9 mouse cellular contexts compared by ENCODE assay signal in the genomic region with DNA sequence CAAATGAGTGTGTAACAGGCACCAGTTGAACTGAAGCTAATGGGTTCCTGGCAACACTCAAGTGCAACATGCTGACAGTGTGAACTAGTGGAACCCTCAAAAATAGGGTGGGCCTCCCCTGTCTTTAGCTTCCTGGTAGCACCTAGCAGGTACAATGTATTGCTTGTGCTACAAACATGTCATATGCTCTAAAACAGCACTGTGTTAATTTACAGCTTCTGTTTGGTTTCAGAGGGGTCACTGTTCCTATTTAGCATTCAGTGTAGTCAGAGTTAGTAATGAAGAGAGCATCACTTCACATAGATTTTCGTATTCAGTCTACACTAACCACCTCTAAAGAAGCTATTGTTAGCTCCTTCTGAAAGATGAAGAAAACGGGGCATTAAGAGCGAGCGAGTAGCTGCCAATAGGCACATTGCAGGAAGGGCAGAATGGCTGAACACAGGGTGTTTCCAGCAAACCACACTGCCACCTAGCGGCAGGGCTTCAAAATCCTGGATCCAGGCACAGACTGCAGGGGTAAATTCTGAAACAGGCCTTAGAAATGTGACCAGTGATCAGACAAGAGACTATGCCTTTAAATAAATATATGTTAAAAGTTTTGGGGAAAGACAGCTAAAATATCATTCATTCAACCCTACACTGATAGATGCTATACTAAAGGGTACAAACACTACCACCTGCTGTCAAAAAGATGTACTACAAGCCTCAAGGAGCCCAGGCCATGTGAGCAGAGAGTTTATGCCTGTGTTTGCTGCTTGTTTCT. TPM values are rescaled to one million over a fixed set of nuclear protein-coding genes. Genes with fewer than 3 reads are reported as not detected.
A peak's percentile ranks its signal among the peaks of the same experiment; 100 is the strongest.
DNase-seq lines count a peak whose midpoint lies in the region; ATAC-seq and TF ChIP-seq lines count a peak whose summit lies in the region.
"Had no signal": no experiment of that assay in that cellular context is flagged by ENCODE, and none has a peak within 500 bp of the region (broad histone marks: within the 10 kb centered on the region; RNA-seq: fewer than 3 reads in every experiment).

No protein-coding gene starts in this region.

- no peaks in the 10 kb centered on the region; the same call in 1 of the 2 replicates for H3K27me3 ChIP-seq in E14TG2a.4 (ENCODE audit: insufficient read depth, low read length)
- no peaks in the 10 kb centered on the region for H3K27me3 ChIP-seq in forebrain, embryonic 13.5 days
- no peaks in the 10 kb centered on the region for H3K27me3 ChIP-seq in neural tube, embryonic 15.5 days (replicated peaks)

- H3K9ac ChIP-seq in forebrain, embryonic 13.5 days: no peak overlapping the region
- 0 out of 2 replicates have a peak overlapping the region, but pooled peaks have one; percentile 17 for H3K9ac ChIP-seq in neural tube, embryonic 15.5 days (replicated peaks)

- no peaks in the 10 kb centered on the region for H3K4me1 ChIP-seq in E14TG2a.4 (replicated peaks; ENCODE audit: low read depth, low read length)
- no peaks in the 10 kb centered on the region for H3K4me1 ChIP-seq in forebrain, embryonic 13.5 days
- H3K4me1 ChIP-seq in neural tube, embryonic 15.5 days: no peaks in the 10 kb centered on the region; the same call in 1 of the 2 replicates

- ATAC-seq in forebrain, embryonic 13.5 days: peak; percentile 91
- peak; percentile 61; the same call in 1 of the 2 replicates for ATAC-seq in neural tube, embryonic 15.5 days (ENCODE audit: low FRiP score)

- H3K4me2 ChIP-seq in forebrain, embryonic 13.5 days: peak overlapping the region; percentile 27
- peak overlapping the region; percentile 38; the same call in 1 of the 2 replicates for H3K4me2 ChIP-seq in neural tube, embryonic 15.5 days

- 4% methylated on average over 5 of the region's 5 CpGs for WGBS in forebrain, embryonic 13.5 days
- 5% methylated on average over 5 of the region's 5 CpGs for WGBS in neural tube, embryonic 15.5 days

- no peak overlapping the region for H3K27ac ChIP-seq in forebrain, embryonic 13.5 days
- H3K27ac ChIP-seq in neural tube, embryonic 15.5 days (replicated peaks): no peak overlapping the region
- H3K27ac ChIP-seq: macrophage had no signal

- TF ChIP-seq CTCF in E14TG2a.4 (conservative IDR thresholded peaks at IDR 0.05; ENCODE audit: low read length): peak; percentile 88

- H3K4me3 ChIP-seq in E14TG2a.4 (replicated peaks; ENCODE audit: low read length): no peak overlapping the region
- H3K4me3 ChIP-seq in forebrain, embryonic 13.5 days: no peak overlapping the region
- no peak overlapping the region for H3K4me3 ChIP-seq in neural tube, embryonic 15.5 days (replicated peaks)

- intact Hi-C loops in heart, postnatal 25 days (cut with DNase I): loop anchor here (1.0 to 10.0 kb wide), 4 partner anchors 77 to 984 kb away; partner anchors contain the start of gene Sell

- peak; percentile 60 for DNase-seq in c-Kit-positive CD71-positive TER-119-positive erythroid progenitor cells, embryonic 14.5 days (ENCODE audit: low spot score)
- DNase-seq in heart, postnatal 25 days (ENCODE audit: low spot score): peak; percentile 27
- peak; percentile 77 for DNase-seq in layer of hippocampus, adult 11-12 months (ENCODE audit: low spot score)
- peak; percentile 62 to 69 for DNase-seq in lung, adult 18-20 months
- peak; percentile 89 for DNase-seq in testis, postnatal 10 days (ENCODE audit: low spot score)

- no peaks in the 10 kb centered on the region for H3K36me3 ChIP-seq in E14TG2a.4 (ENCODE audit: insufficient read depth, low read length)
- H3K36me3 ChIP-seq in forebrain, embryonic 13.5 days (ENCODE audit: poor library complexity, severe bottlenecking): no peaks in the 10 kb centered on the region
- no peaks in the 10 kb centered on the region for H3K36me3 ChIP-seq in neural tube, embryonic 15.5 days

- H3K9me3 ChIP-seq in E14TG2a.4 (ENCODE audit: low read length): no peaks in the 10 kb centered on the region
- no peaks in the 10 kb centered on the region for H3K9me3 ChIP-seq in forebrain, embryonic 13.5 days (replicated peaks)
- no peaks in the 10 kb centered on the region for H3K9me3 ChIP-seq in neural tube, embryonic 15.5 days (replicated peaks)

RNA-seq across cellular contexts. Expression of gene F5, which starts 13.1 kb away (rescaled TPM):
- 0.08 and 0.20 TPM in 2 replicates for polyA plus RNA-seq in forebrain, embryonic 13.5 days (2015; fragmentation: Nextera tagmentation; extraction: Ambion mirVana)
- total RNA-seq in heart, postnatal 25 days (2021): 1 to 10 TPM; 1.6 to 1.9 TPM
- polyA plus RNA-seq in neural tube, embryonic 15.5 days (2015; fragmentation: Nextera tagmentation; extraction: Ambion mirVana): 0.10 and 0.26 TPM in 2 replicates

RNA-seq across cellular contexts. Expression of gene Selp, which starts 23.5 kb away (rescaled TPM):
- not detected in 2 replicates for polyA plus RNA-seq in forebrain, embryonic 13.5 days (2015; fragmentation: Nextera tagmentation; extraction: Ambion mirVana)
- 1 to 10 TPM; 1.3 to 1.4 TPM for total RNA-seq in heart, postnatal 25 days (2021)
- polyA plus RNA-seq in neural tube, embryonic 15.5 days (2015; fragmentation: Nextera tagmentation; extraction: Ambion mirVana): 0.22 TPM in 1 of 2 replicates, not detected in the other

Comparison
In these comparisons a context has a peak if more than half of its experiments do, and no peak if none do; other contexts are left out.
1. DNase-seq: peak in every context shown above with its lines; median percentile 89 in testis, postnatal 10 days; 77 in layer of hippocampus, adult 11-12 months; 66 in lung, adult 18-20 months; 60 in c-Kit-positive CD71-positive TER-119-positive erythroid progenitor cells, embryonic 14.5 days; 27 in heart, postnatal 25 days.